Mouse (Mus musculus) intestine, embryonic 15.5 days (tissue): ENCODE measurements around the gene Rd3l. TPM values are rescaled to one million over a fixed set of nuclear protein-coding genes. Genes with fewer than 3 reads are reported as not detected.
"Not testable (repeated sequence)": the region's sequence is repeated elsewhere in the genome, so short reads cannot be mapped to it uniquely, and the experiment has no call there.

Experiments
- ATAC-seq: fragments of 200-750 bp; cut with Nextera tagmentation; 2 replicates; pipeline ENCODE4 v1.8.0; 2017; ENCODE audit warnings: moderate TSS enrichment, moderate library complexity
- H3K27ac ChIP-seq: fragments of 300-500 bp; sonication (generic); 2 replicates; pipeline ENCODE4 v1.5.1; 2015; ENCODE audit warnings: mild to moderate bottlenecking, inconsistent platforms
- H3K27me3 ChIP-seq: fragments of 300-500 bp; sonication (generic); replicated peaks from 2 replicates; pipeline ENCODE4 v1.6.1; 2015; ENCODE audit warnings: inconsistent platforms
- H3K36me3 ChIP-seq: fragments of 300-500 bp; sonication (generic); 2 replicates; pipeline ENCODE4 v1.6.1; 2015; ENCODE audit warnings: inconsistent platforms
- H3K4me1 ChIP-seq: fragments of 300-500 bp; sonication (generic); replicated peaks from 2 replicates; pipeline ENCODE4 v1.6.1; 2015; ENCODE audit warnings: inconsistent platforms
- H3K4me2 ChIP-seq: fragments of 300-500 bp; sonication (generic); replicated peaks from 2 replicates; pipeline ENCODE4 v1.6.1; 2015; ENCODE audit warnings: mild to moderate bottlenecking, inconsistent platforms
- H3K4me3 ChIP-seq: fragments of 300-500 bp; sonication (generic); replicated peaks from 2 replicates; pipeline ENCODE4 v1.5.1; 2015; ENCODE audit warnings: inconsistent platforms
- H3K9ac ChIP-seq: fragments of 300-500 bp; sonication (generic); 2 replicates; pipeline ENCODE4 v1.6.1; 2015; ENCODE audit warnings: inconsistent platforms
- H3K9me3 ChIP-seq: fragments of 300-500 bp; sonication (generic); 2 replicates; pipeline ENCODE4 v1.6.1; 2016; ENCODE audit warnings: inconsistent platforms
- WGBS: fragments of 180-500 bp; shearing (Covaris S2); methylation state at CpG from one replicate; pipeline ENCODE4 v1.1.7; 2015; 5-methylcytosine and 5-hydroxymethylcytosine counted together
- polyA plus RNA-seq: library from polyadenylated mRNA; unstranded; fragments of >200 nt; fragmentation: Nextera tagmentation; extraction: Ambion mirVana; gene quantifications from 2 replicates; pipeline ENCODE4 v1.2.1, GENCODE M21; 2015

The Rd3l gene
- polyA plus RNA-seq, 1 experiment from 2014 or later: not detected

GRCm38 (mm10) chr12:111958101-111958865 lies 22.8 kb downstream of the Rd3l start:
- WGBS: 40% methylated on average over 9 of the region's 9 CpGs
- peak; percentile 87 for ATAC-seq
- Histone ChIP-seq H3K4me3 (no peak overlapping the region), H3K27ac (no peak overlapping the region), H3K9me3 (no peaks in the 10 kb centered on the region), H3K4me2 (no peak overlapping the region), H3K9ac (no peak overlapping the region), H3K36me3 (peaks cover 24% of the 10 kb centered on the region), H3K4me1 (no peaks in the 10 kb centered on the region), H3K27me3 (no peaks in the 10 kb centered on the region)

- Histone ChIP-seq H3K4me1 (peaks cover 11% of the 10 kb centered on the region), H3K4me3 (no peak overlapping the region), H3K9ac (no peak overlapping the region), H3K9me3 (no peaks in the 10 kb centered on the region), H3K27me3 (no peaks in the 10 kb centered on the region), H3K4me2 (no peak overlapping the region), H3K36me3 (peaks cover 18% of the 10 kb centered on the region), H3K27ac (no peak overlapping the region)
- ATAC-seq: no peak
- WGBS: 74% methylated on average over 5 of the region's 5 CpGs
Measured at GRCm38 (mm10) chr12:111956173-111956572, 24.9 kb downstream of the Rd3l start.

GRCm38 (mm10) chr12:111951701-111952100 lies 29.4 kb downstream of the Rd3l start:
- Histone ChIP-seq H3K36me3 (no peaks in the 10 kb centered on the region), H3K4me3 (no peak overlapping the region), H3K4me2 (no peak overlapping the region), H3K27me3 (no peaks in the 10 kb centered on the region), H3K27ac (peak overlapping the region; percentile 67), H3K9me3 (no peaks in the 10 kb centered on the region), H3K4me1 (peaks cover 15% of the 10 kb centered on the region), H3K9ac (no peak overlapping the region)
- ATAC-seq: peak; percentile 71
- 32% methylated on average over 5 of the region's 5 CpGs for WGBS

- Histone ChIP-seq H3K27ac (no peak overlapping the region), H3K9me3 (no peaks in the 10 kb centered on the region), H3K9ac (no peak overlapping the region), H3K27me3 (no peaks in the 10 kb centered on the region), H3K4me3 (no peak overlapping the region), H3K4me2 (no peak overlapping the region), H3K36me3 (no peaks in the 10 kb centered on the region), H3K4me1 (peaks cover 19% of the 10 kb centered on the region)
- WGBS: 55% methylated on average over 5 of the region's 5 CpGs
- ATAC-seq: no peak
Measured at GRCm38 (mm10) chr12:111950486-111950885, 30.6 kb downstream of the Rd3l start.

GRCm38 (mm10) chr12:111946716-111947115 lies 34.4 kb downstream of the Rd3l start:
- Histone ChIP-seq H3K4me1 (peaks cover 41% of the 10 kb centered on the region), H3K9me3 (no peaks in the 10 kb centered on the region), H3K9ac (no peak overlapping the region), H3K27ac (peak overlapping the region; percentile 61; the same call in 1 of the 2 replicates), H3K4me3 (no peak overlapping the region), H3K27me3 (no peaks in the 10 kb centered on the region), H3K36me3 (no peaks in the 10 kb centered on the region), H3K4me2 (no peak overlapping the region)
- 31% methylated on average over 2 of the region's 2 CpGs for WGBS
- peak; percentile 40; the same call in 1 of the 2 replicates for ATAC-seq

- H3K9me3 ChIP-seq, H3K9ac ChIP-seq, H3K36me3 ChIP-seq, H3K4me2 ChIP-seq, H3K27me3 ChIP-seq, H3K4me3 ChIP-seq: not testable (repeated sequence)
- Histone ChIP-seq H3K27ac (peak overlapping the region; percentile 83), H3K4me1 (peaks cover 35% of the 10 kb centered on the region)
- 51% methylated on average over 11 of the region's 15 CpGs for WGBS
- ATAC-seq: peak; percentile 79
Measured at GRCm38 (mm10) chr12:111945765-111946655, 35.1 kb downstream of the Rd3l start.

GRCm38 (mm10) chr12:111945115-111945514 lies 36.0 kb downstream of the Rd3l start:
- H3K27me3 ChIP-seq: no peaks in the 10 kb centered on the region
- H3K9me3 ChIP-seq: no peaks in the 10 kb centered on the region
- H3K4me2 ChIP-seq: peak overlapping the region; percentile 14; the same call in 1 of the 2 replicates
- ATAC-seq: 0 out of 2 replicates have a peak, but pooled peaks have one; percentile 13
- no peak overlapping the region for H3K9ac ChIP-seq
- WGBS: 33% methylated on average over 8 of the region's 8 CpGs
- H3K36me3 ChIP-seq: no peaks in the 10 kb centered on the region
- no peak overlapping the region for H3K4me3 ChIP-seq
- H3K4me1 ChIP-seq: peaks cover 33% of the 10 kb centered on the region
- peak overlapping the region; percentile 83 for H3K27ac ChIP-seq

- H3K9ac ChIP-seq, H3K27me3 ChIP-seq, H3K36me3 ChIP-seq, H3K9me3 ChIP-seq, H3K4me3 ChIP-seq: not testable (repeated sequence)
- H3K4me1 ChIP-seq: peaks cover 35% of the 10 kb centered on the region
- 47% methylated on average over 18 of the region's 20 CpGs for WGBS
- ATAC-seq: peak; percentile 72
- peak overlapping the region; percentile 83 for H3K27ac ChIP-seq
- peak overlapping the region; percentile 33 for H3K4me2 ChIP-seq
Measured at GRCm38 (mm10) chr12:111944065-111944987, 36.8 kb downstream of the Rd3l start.

- no peak for ATAC-seq
- Histone ChIP-seq H3K27me3 (no peaks in the 10 kb centered on the region), H3K4me1 (peaks cover 43% of the 10 kb centered on the region), H3K9ac (0 out of 2 replicates have a peak overlapping the region, but pooled peaks have one; percentile 11), H3K36me3 (no peaks in the 10 kb centered on the region), H3K4me2 (peak overlapping the region; percentile 33), H3K4me3 (no peak overlapping the region), H3K9me3 (no peaks in the 10 kb centered on the region), H3K27ac (peak overlapping the region; percentile 83)
- WGBS: 68% methylated on average over 10 of the region's 10 CpGs
Measured at GRCm38 (mm10) chr12:111943421-111944064, 37.6 kb downstream of the Rd3l start.

GRCm38 (mm10) chr12:111938623-111939177 lies 42.4 kb downstream of the Rd3l start:
- H3K4me2 ChIP-seq: 0 out of 2 replicates have a peak overlapping the region, but pooled peaks have one; percentile 56
- peaks cover 53% of the 10 kb centered on the region for H3K4me1 ChIP-seq
- WGBS: 36% methylated on average over 1 of the region's 1 CpGs

More at GRCm38 (mm10) chr12:111938623-111939177, 42.4 kb downstream of the Rd3l start:
- no peak overlapping the region for H3K4me3 ChIP-seq
- H3K27me3 ChIP-seq: no peaks in the 10 kb centered on the region
- no peaks in the 10 kb centered on the region for H3K36me3 ChIP-seq
- ATAC-seq: peak; percentile 17; the same call in 1 of the 2 replicates
- peak overlapping the region; percentile 92 for H3K27ac ChIP-seq
- H3K9ac ChIP-seq: no peak overlapping the region
- H3K9me3 ChIP-seq: no peaks in the 10 kb centered on the region
